Mouse (Mus musculus) heart, postnatal 0 days (tissue): ENCODE measurements around the gene Frmd6. TPM values are rescaled to one million over a fixed set of nuclear protein-coding genes. Genes with fewer than 3 reads are reported as not detected.

Experiments
- ATAC-seq: fragments of 200-750 bp; cut with Nextera tagmentation; 2 replicates; pipeline ENCODE4 v1.8.0; 2017; ENCODE audit warnings: low read depth, moderate number of reproducible peaks, moderate library complexity; ENCODE audit not compliant: insufficient read depth
- DNase-seq: peaks from one replicate; pipeline ENCODE4 v3.0.0-alpha.2; 2016; ENCODE audit warnings: low spot score
- H3K27ac ChIP-seq: fragments of 300-500 bp; sonication (generic); 2 replicates; pipeline ENCODE4 v1.5.1; 2014; ENCODE audit warnings: low read depth, mild to moderate bottlenecking
- H3K27me3 ChIP-seq: fragments of 300-500 bp; sonication (generic); 2 replicates; pipeline ENCODE4 v1.6.1; 2014; ENCODE audit warnings: low read length, mixed read lengths; ENCODE audit not compliant: control insufficient read depth, insufficient read depth
- H3K36me3 ChIP-seq: fragments of 300-500 bp; sonication (generic); replicated peaks from 2 replicates; pipeline ENCODE4 v1.6.1; 2014; ENCODE audit warnings: low read length, mixed read lengths; ENCODE audit not compliant: control insufficient read depth, insufficient read depth
- H3K4me1 ChIP-seq: fragments of 300-500 bp; sonication (generic); 2 replicates; pipeline ENCODE4 v1.6.1; 2014; ENCODE audit warnings: antibody characterized with exemption; ENCODE audit not compliant: control insufficient read depth, insufficient read depth
- H3K4me2 ChIP-seq: fragments of 300-500 bp; sonication (generic); 2 replicates; pipeline ENCODE4 v1.6.1; 2014; ENCODE audit warnings: low read depth, mild to moderate bottlenecking, low read length, moderate library complexity
- H3K4me3 ChIP-seq: fragments of 300-500 bp; sonication (generic); 2 replicates; pipeline ENCODE4 v1.5.1; 2014; ENCODE audit warnings: low read depth, low read length
- H3K9ac ChIP-seq: fragments of 300-500 bp; sonication (generic); replicated peaks from 2 replicates; pipeline ENCODE4 v1.6.1; 2014; ENCODE audit warnings: low read depth, low read length, mixed read lengths
- H3K9me3 ChIP-seq: fragments of 300-500 bp; sonication (generic); replicated peaks from 2 replicates; pipeline ENCODE4 v1.6.1; 2016; ENCODE audit warnings: low read length; ENCODE audit not compliant: control insufficient read depth
- CTCF ChIP-seq: IDR thresholded peaks from 2 replicates; pipeline ENCODE4 v1.5.1; 2016; ENCODE audit warnings: antibody characterized with exemption, control low read depth, low read depth
- EP300 ChIP-seq: IDR thresholded peaks from 2 replicates; pipeline ENCODE4 v1.6.1; 2016; ENCODE audit warnings: antibody characterized with exemption, low read depth
- WGBS: fragments of 180-500 bp; shearing (Covaris S2); extraction: QIAGEN DNeasy Blood & Tissue Kit; methylation state at CpG from one replicate; pipeline ENCODE4 v1.1.7; 2014; 5-methylcytosine and 5-hydroxymethylcytosine counted together
- polyA plus RNA-seq: library from polyadenylated mRNA; unstranded; fragments of >200 nt; fragmentation: Nextera tagmentation; extraction: Ambion mirVana; gene quantifications from 2 replicates; pipeline ENCODE4 v1.2.1, GENCODE M21; 2015
- total RNA-seq: library from RNA; depleted of rRNA; stranded (reverse); fragments of >200 nt; gene quantifications from 2 replicates; pipeline ENCODE4 v1.2.3, GENCODE M21; 2014; ENCODE audit warnings: low replicate concordance

Frmd6 gene
- total and polyA plus RNA-seq, 2 experiments from 2014 or later, result 17.4 to 29.2 TPM

- peaks cover 38% of the 10 kb centered on the region for H3K4me1 ChIP-seq
- WGBS, result 60% methylated on average over 7 of the region's 7 CpGs
- H3K4me2 ChIP-seq, result no peak overlapping the region
- no peak for DNase-seq
- 0 out of 2 replicates have a peak, but pooled peaks have one; percentile 33 for TF ChIP-seq CTCF
- TF ChIP-seq EP300, result no peak
- H3K27me3 ChIP-seq, result no peaks in the 10 kb centered on the region
- peaks cover 9% of the 10 kb centered on the region for H3K36me3 ChIP-seq
- no peak for ATAC-seq
- H3K27ac ChIP-seq, result peak overlapping the region; percentile 54
- H3K9me3 ChIP-seq, result no peaks in the 10 kb centered on the region
- no peak overlapping the region for H3K9ac ChIP-seq
- no peak overlapping the region for H3K4me3 ChIP-seq
Observed at GRCm38 (mm10) chr12:70868190-70868987, 43.1 kb downstream of the Frmd6 start.

- no peak for TF ChIP-seq CTCF
- TF ChIP-seq EP300, result no peak
- no peaks in the 10 kb centered on the region for H3K27me3 ChIP-seq
- peaks cover 13% of the 10 kb centered on the region for H3K36me3 ChIP-seq
- no peaks in the 10 kb centered on the region for H3K9me3 ChIP-seq
- H3K4me3 ChIP-seq, result no peak overlapping the region
- no peak for DNase-seq
- no peak overlapping the region for H3K9ac ChIP-seq
- peak overlapping the region; percentile 54; the same call in 1 of the 2 replicates for H3K27ac ChIP-seq
- no peak for ATAC-seq
- H3K4me2 ChIP-seq, result no peak overlapping the region
- WGBS, result 78% methylated on average over 9 of the region's 9 CpGs
- peaks cover 33% of the 10 kb centered on the region for H3K4me1 ChIP-seq
Observed at GRCm38 (mm10) chr12:70868988-70869291, 43.6 kb downstream of the Frmd6 start.

- 55% methylated on average over 6 of the region's 6 CpGs for WGBS
- Histone ChIP-seq H3K27me3 (no peaks in the 10 kb centered on the region), H3K4me1 (peaks cover 10% of the 10 kb centered on the region), H3K9ac (no peak overlapping the region), H3K9me3 (no peaks in the 10 kb centered on the region), H3K4me2 (no peak overlapping the region), H3K27ac (peak overlapping the region; percentile 48; the same call in 1 of the 2 replicates), H3K4me3 (no peak overlapping the region), H3K36me3 (peaks cover 19% of the 10 kb centered on the region)
- DNase-seq (no peak), ATAC-seq (no peak; the same call in 1 of the 2 replicates)
- TF ChIP-seq CTCF, result no peak
- TF ChIP-seq EP300, result no peak
Observed at GRCm38 (mm10) chr12:70873544-70873943, 48.2 kb downstream of the Frmd6 start.

- ATAC-seq (no peak), DNase-seq (no peak)
- no peak for TF ChIP-seq EP300
- TF ChIP-seq CTCF, result no peak
- Histone ChIP-seq H3K4me3 (no peak overlapping the region), H3K9me3 (no peaks in the 10 kb centered on the region), H3K4me1 (peaks cover 9% of the 10 kb centered on the region), H3K4me2 (no peak overlapping the region), H3K9ac (no peak overlapping the region), H3K27me3 (no peaks in the 10 kb centered on the region), H3K36me3 (peaks cover 46% of the 10 kb centered on the region), H3K27ac (no peak overlapping the region)
- WGBS, result 89% methylated on average over 21 of the region's 21 CpGs
Observed at GRCm38 (mm10) chr12:70876270-70876998, 51.1 kb downstream of the Frmd6 start.

GRCm38 (mm10) chr12:70877926-70878710 is 52.8 kb downstream of the Frmd6 start:
- TF ChIP-seq EP300 (no peak), CTCF (no peak)
- peaks cover 55% of the 10 kb centered on the region for H3K36me3 ChIP-seq
- peaks cover 19% of the 10 kb centered on the region for H3K4me1 ChIP-seq
- H3K27ac ChIP-seq, result peak overlapping the region; percentile 22; the same call in 1 of the 2 replicates
- H3K27me3 ChIP-seq, result no peaks in the 10 kb centered on the region
- H3K4me2 ChIP-seq, result no peak overlapping the region
- H3K9me3 ChIP-seq, result no peaks in the 10 kb centered on the region
- WGBS, result 71% methylated on average over 20 of the region's 20 CpGs
- peak; percentile 65 for DNase-seq
- H3K4me3 ChIP-seq, result no peak overlapping the region
- H3K9ac ChIP-seq, result no peak overlapping the region
- ATAC-seq, result peak; percentile 28; the same call in 1 of the 2 replicates
